Mouse (Mus musculus) heart, embryonic 15.5 days (tissue): ENCODE data around the gene Atp6v0e. TPM values are rescaled to one million over a fixed set of nuclear protein-coding genes. Genes with fewer than 3 reads are reported as not detected.

ENCODE experiments used
- ATAC-seq: fragments of 200-750 bp; cut with Nextera tagmentation; replicated peaks from 2 replicates; pipeline ENCODE4 v1.8.0; 2017; ENCODE audit warnings: low read depth, moderate TSS enrichment; ENCODE audit not compliant: insufficient number of reproducible peaks, insufficient read depth, low FRiP score
- H3K27ac ChIP-seq: fragments of 300-500 bp; sonication (generic); 2 replicates; pipeline ENCODE4 v1.5.1; 2015; ENCODE audit warnings: mild to moderate bottlenecking, inconsistent platforms
- H3K27me3 ChIP-seq: fragments of 300-500 bp; sonication (generic); 2 replicates; pipeline ENCODE4 v1.6.1; 2015; ENCODE audit warnings: inconsistent platforms
- H3K36me3 ChIP-seq: fragments of 300-500 bp; sonication (generic); 2 replicates; pipeline ENCODE4 v1.6.1; 2015; ENCODE audit warnings: mild to moderate bottlenecking, inconsistent platforms
- H3K4me1 ChIP-seq: fragments of 300-500 bp; sonication (generic); replicated peaks from 2 replicates; pipeline ENCODE4 v1.6.1; 2015; ENCODE audit warnings: inconsistent platforms
- H3K4me2 ChIP-seq: fragments of 300-500 bp; sonication (generic); 2 replicates; pipeline ENCODE4 v1.6.1; 2015; ENCODE audit warnings: inconsistent platforms, mild to moderate bottlenecking, moderate library complexity
- H3K4me3 ChIP-seq: fragments of 300-500 bp; sonication (generic); 2 replicates; pipeline ENCODE4 v1.5.1; 2015; ENCODE audit warnings: mild to moderate bottlenecking, inconsistent platforms
- H3K9ac ChIP-seq: fragments of 300-500 bp; sonication (generic); 2 replicates; pipeline ENCODE4 v1.6.1; 2015; ENCODE audit warnings: mild to moderate bottlenecking, inconsistent platforms
- H3K9me3 ChIP-seq: fragments of 300-500 bp; sonication (generic); replicated peaks from 2 replicates; pipeline ENCODE4 v1.6.1; 2016; ENCODE audit warnings: inconsistent platforms
- WGBS: fragments of 180-500 bp; shearing (Covaris S2); methylation state at CpG from one replicate; pipeline ENCODE4 v1.1.7; 2015; ENCODE audit warnings: mixed read lengths; 5-methylcytosine and 5-hydroxymethylcytosine counted together
- polyA plus RNA-seq: library from polyadenylated mRNA; unstranded; fragments of >200 nt; fragmentation: Nextera tagmentation; extraction: Ambion mirVana; gene quantifications from 2 replicates; pipeline ENCODE4 v1.2.1, GENCODE M21; 2015

Atp6v0e gene
- polyA plus RNA-seq, result 197 and 200 TPM in 2 replicates

DNA sequence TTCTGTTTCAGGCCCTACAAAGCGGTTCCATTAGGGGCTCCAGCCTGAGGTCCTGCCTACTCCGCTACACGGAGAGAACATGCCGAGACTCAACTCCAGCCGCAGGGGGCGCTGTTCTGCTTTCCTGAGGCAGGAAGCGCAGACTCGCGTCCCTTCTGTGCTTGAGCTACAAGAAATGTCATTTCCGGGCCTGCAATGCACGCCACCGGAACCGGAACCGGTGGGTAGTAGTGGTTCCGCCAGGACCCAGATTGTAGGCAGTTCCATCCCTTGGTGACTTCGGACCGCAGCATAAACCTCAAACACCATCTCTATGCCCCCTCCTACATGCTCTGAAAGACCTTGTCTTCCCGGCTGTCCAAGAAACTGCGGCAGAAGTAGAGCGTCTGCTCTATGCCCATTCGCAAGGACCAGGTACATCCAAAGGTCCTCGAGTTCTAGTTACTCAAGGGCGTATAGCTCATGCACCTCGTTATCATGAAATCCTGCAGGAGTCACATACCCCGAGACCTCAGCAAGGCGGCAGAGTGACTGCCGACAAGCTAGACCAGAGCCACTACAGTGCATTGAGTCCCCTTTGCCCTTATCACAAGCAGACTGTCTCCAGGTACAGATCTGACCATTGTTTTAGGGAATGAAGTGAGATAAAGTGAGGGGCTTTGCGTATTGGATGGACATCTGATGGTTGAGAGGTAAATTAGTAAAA lies at the start of gene Atp6v0e:
Gene Atp6v0e, plus strand, starts transcription at position 254 of the 706 bp plus-strand sequence.
- Histone ChIP-seq H3K4me3 (peak within 1 kb of the TSS; percentile 71), H3K36me3 (no peaks in the 10 kb centered on the region), H3K4me1 (peaks cover 26% of the 10 kb centered on the region), H3K27me3 (no peaks in the 10 kb centered on the region), H3K27ac (peak within 1 kb of the TSS; percentile 43; the same call in 1 of the 2 replicates), H3K4me2 (peak within 1 kb of the TSS; percentile 80), H3K9me3 (no peaks in the 10 kb centered on the region), H3K9ac (peak within 1 kb of the TSS; percentile 62)
- 2% methylated on average over 28 of the region's 28 CpGs for WGBS
- ATAC-seq, result peak; percentile 87

DNA sequence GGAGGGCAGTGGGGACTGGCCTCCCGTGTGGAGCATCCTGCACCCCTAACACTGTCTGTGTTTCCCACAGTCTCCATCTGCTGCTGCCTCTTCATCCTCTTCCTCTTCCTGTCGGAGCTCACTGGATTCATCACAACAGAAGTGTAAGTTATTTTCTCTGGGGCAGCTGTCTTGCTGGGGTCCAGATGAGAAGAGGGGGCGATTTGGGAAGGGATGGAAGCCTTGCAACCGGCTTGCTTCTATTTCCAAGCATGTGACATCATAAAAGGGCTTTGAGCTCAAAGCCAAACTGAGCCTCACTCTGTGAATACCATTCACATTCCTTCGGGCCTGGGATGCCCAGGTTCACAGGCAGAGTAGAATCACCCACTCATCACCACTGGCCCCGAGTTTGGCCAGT lies 48.7 kb upstream of the Atp6v0e start:
- no peak for ATAC-seq
- peaks cover 5% of the 10 kb centered on the region; the same call in 1 of the 2 replicates for H3K36me3 ChIP-seq
- 56% methylated on average over 6 of the region's 6 CpGs for WGBS
- no peaks in the 10 kb centered on the region for H3K9me3 ChIP-seq
- no peak overlapping the region for H3K4me3 ChIP-seq
- peak overlapping the region; percentile 52 for H3K27ac ChIP-seq
- H3K9ac ChIP-seq, result no peak overlapping the region
- H3K4me1 ChIP-seq, result peaks cover 60% of the 10 kb centered on the region
- no peaks in the 10 kb centered on the region for H3K27me3 ChIP-seq
- no peak overlapping the region for H3K4me2 ChIP-seq

DNA sequence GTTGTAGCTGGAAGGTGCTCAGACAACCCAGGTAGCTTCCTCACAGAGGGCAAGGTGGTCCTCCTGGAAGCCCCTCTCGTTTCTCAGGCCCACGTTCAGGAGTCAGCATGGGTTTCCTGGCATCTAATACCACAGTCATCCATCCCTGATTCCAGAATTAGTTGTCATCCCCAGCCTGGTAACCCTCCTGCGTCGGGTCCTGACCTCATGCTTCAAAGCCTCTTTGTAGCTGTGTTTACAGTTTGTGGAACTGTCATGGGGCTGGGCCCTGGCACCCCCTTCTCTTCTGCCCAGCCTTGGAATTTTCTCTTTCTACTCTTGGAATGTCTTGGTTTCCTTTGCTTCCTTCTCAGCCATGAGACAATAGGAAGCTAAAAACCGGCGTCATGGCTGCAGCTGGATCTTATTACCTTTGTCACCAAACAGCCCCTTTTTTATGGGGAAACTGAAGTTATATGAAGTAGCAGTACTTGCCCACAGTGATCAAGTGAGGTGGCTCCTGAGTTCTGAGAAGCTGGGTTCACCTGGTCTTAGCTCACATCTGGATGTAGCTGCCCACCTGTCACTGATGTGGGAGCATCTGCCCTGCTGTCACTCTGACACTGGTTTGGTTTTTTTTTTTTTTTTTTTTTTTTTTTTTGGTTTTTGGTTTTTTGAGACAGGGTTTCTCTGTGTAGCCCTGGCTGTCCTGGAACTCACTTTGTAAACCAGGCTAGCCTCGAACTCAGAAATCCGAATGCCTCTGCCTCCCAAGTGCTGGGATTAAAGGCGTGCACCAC lies 48.1 kb upstream of the Atp6v0e start:
- Histone ChIP-seq H3K27ac (peak overlapping the region; percentile 52), H3K36me3 (peaks cover 5% of the 10 kb centered on the region; the same call in 1 of the 2 replicates), H3K4me2 (no peak overlapping the region), H3K9ac (0 out of 2 replicates have a peak overlapping the region, but pooled peaks have one; percentile 7), H3K9me3 (no peaks in the 10 kb centered on the region), H3K27me3 (no peaks in the 10 kb centered on the region), H3K4me1 (peaks cover 57% of the 10 kb centered on the region), H3K4me3 (no peak overlapping the region)
- WGBS, result 77% methylated on average over 9 of the region's 9 CpGs
- ATAC-seq, result no peak

DNA sequence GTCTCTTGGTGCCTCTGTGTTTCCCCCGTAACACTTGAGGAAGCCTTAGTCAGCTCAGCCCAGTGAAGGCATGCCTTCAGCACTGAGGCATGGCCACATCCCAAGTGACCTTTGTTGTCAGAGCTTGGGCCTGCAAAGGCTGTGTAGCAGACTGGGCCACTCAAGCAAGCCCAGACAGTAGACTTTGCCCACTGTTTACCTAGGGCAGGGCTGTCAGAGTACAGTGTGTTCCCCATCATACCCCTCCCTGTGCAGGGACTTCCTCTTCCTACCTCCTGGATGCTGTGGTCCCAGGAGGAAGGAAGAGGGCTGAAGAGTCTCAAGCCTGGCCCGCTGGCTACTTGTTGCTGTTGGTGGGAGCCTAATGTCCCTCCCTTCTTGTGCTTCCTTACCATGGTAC lies 46.3 kb upstream of the Atp6v0e start:
- no peak overlapping the region for H3K4me3 ChIP-seq
- peaks cover 48% of the 10 kb centered on the region for H3K4me1 ChIP-seq
- H3K36me3 ChIP-seq, result peaks cover 5% of the 10 kb centered on the region; the same call in 1 of the 2 replicates
- no peak for ATAC-seq
- no peaks in the 10 kb centered on the region for H3K9me3 ChIP-seq
- H3K4me2 ChIP-seq, result no peak overlapping the region
- H3K9ac ChIP-seq, result no peak overlapping the region
- no peaks in the 10 kb centered on the region for H3K27me3 ChIP-seq
- H3K27ac ChIP-seq, result 0 out of 2 replicates have a peak overlapping the region, but pooled peaks have one; percentile 11
- 70% methylated on average over 2 of the region's 2 CpGs for WGBS

DNA sequence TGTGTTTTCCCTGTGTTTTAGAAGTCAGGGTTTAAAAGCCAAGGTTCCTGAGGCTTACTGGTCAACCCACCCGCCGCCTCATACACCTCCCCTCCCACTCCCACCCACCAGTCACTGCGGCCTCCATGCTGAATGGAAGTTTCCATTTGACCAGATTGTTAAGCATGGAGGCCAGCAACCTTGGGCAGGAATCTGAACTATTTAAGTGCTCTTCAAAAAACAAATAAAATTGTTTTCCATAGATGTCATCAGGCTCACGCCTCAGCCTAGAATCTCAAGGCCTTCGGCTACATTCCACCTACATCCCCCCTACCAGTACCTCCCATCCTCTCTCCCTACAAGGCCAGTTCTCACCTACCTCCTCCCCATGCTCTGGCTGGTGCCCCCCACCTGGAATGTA lies 44.5 kb upstream of the Atp6v0e start:
- 72% methylated on average over 5 of the region's 5 CpGs for WGBS
- Histone ChIP-seq H3K9ac (no peak overlapping the region), H3K9me3 (no peaks in the 10 kb centered on the region), H3K4me3 (no peak overlapping the region), H3K4me1 (peaks cover 39% of the 10 kb centered on the region), H3K27ac (no peak overlapping the region), H3K4me2 (no peak overlapping the region), H3K36me3 (peaks cover 5% of the 10 kb centered on the region; the same call in 1 of the 2 replicates), H3K27me3 (no peaks in the 10 kb centered on the region)
- ATAC-seq, result no peak

DNA sequence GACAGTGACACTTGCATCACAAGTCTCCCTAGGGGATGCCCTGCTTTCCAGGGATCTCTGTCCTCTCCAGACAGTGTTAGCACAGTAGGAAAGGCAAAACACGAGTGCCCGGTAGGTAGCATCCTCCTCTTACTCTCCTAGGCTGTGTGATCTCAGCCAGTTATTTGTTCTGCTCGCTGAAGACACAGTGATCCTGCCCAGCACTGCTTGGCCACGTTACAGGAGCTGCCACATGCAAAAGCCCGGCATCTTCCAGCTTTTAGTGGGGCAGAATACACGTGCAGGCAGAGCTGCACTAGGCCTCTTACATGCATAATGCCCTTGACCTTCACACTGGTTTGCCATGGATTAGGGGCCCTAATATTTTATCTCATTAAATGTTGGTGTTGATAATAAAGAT lies 43.5 kb upstream of the Atp6v0e start:
- 80% methylated on average over 6 of the region's 6 CpGs for WGBS
- no peak for ATAC-seq
- H3K4me1 ChIP-seq, result peaks cover 29% of the 10 kb centered on the region
- H3K27me3 ChIP-seq, result no peaks in the 10 kb centered on the region
- no peak overlapping the region for H3K4me2 ChIP-seq
- H3K27ac ChIP-seq, result no peak overlapping the region
- no peak overlapping the region for H3K9ac ChIP-seq
- H3K9me3 ChIP-seq, result no peaks in the 10 kb centered on the region
- no peak overlapping the region for H3K4me3 ChIP-seq
- H3K36me3 ChIP-seq, result peaks cover 9% of the 10 kb centered on the region; the same call in 1 of the 2 replicates

DNA sequence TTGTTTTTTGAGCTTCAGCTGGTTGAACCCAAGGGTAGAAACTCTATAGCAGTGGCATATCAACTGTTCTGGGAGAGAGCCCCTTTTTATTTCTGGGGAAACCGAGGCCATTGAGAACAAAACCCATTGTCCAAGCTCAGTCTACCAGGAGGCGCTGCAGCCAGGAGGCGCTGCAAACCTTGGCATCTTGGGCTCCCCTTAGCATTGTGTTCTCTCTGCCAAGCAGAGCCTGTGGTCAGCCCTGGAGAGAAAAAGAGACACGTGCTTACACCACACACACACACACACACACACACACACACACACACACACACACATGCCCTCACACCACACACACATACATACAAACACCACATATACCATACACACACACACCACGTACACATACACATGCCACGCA lies 42.7 kb upstream of the Atp6v0e start:
- H3K9me3 ChIP-seq, result no peaks in the 10 kb centered on the region
- no peaks in the 10 kb centered on the region for H3K27me3 ChIP-seq
- ATAC-seq, result no peak
- H3K9ac ChIP-seq, result no peak overlapping the region
- peaks cover 16% of the 10 kb centered on the region; the same call in 1 of the 2 replicates for H3K36me3 ChIP-seq
- H3K4me1 ChIP-seq, result peaks cover 26% of the 10 kb centered on the region
- H3K27ac ChIP-seq, result peak overlapping the region; percentile 56
- 88% methylated on average over 6 of the region's 6 CpGs for WGBS
- no peak overlapping the region for H3K4me2 ChIP-seq
- no peak overlapping the region for H3K4me3 ChIP-seq

DNA sequence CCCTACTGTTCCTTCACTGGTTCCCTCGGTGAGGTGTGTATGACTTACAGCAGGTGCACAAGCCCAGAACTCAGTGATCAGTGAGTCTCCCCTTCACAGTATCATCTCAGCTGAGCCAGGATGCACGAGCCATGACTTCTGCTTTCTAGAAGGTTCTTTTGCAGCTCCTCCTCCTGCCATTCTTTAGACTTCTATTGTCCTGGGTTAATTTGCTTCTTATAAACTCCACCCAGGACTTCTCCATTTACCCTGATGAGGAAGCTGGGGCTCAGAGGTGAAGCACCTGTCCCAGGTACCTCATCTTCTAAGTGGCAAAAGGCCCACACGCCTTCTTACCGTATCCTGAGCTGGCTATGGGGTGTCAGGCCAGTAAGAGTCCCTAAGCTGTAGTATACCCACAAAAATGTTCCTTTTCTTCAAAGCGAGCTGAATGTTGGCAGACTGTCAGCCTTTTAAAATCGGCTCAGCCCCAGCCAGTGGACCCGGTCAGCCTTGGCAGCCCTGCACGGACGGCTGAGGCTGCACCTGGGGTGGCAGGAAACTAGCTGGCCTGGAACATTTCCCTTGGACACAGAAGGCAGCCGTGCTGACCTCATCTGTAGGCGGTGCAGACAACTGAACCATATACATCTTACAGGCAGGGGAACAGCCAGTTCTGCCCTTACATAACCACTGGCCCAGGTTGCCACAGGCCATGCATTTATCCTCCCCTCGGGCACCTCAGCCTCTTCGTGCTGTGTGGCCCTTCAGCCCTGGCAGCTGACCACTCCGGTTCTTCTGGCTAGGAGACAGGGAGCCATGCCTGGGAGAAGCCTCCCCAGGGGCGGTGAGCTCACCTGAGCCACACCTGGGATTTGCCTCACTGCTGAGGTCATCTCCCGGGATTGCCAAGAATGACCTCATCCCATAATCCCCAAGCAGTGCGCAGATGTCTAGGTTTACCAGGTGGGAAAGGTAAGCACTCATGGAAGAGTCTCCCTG lies 42.0 kb upstream of the Atp6v0e start:
- no peaks in the 10 kb centered on the region for H3K27me3 ChIP-seq
- peaks cover 24% of the 10 kb centered on the region; the same call in 1 of the 2 replicates for H3K36me3 ChIP-seq
- no peak overlapping the region for H3K4me2 ChIP-seq
- H3K4me1 ChIP-seq, result peaks cover 26% of the 10 kb centered on the region
- WGBS, result 77% methylated on average over 17 of the region's 17 CpGs
- no peak overlapping the region for H3K9ac ChIP-seq
- peak; percentile 57 for ATAC-seq
- H3K4me3 ChIP-seq, result no peak overlapping the region
- H3K27ac ChIP-seq, result peak overlapping the region; percentile 56
- no peaks in the 10 kb centered on the region for H3K9me3 ChIP-seq

DNA sequence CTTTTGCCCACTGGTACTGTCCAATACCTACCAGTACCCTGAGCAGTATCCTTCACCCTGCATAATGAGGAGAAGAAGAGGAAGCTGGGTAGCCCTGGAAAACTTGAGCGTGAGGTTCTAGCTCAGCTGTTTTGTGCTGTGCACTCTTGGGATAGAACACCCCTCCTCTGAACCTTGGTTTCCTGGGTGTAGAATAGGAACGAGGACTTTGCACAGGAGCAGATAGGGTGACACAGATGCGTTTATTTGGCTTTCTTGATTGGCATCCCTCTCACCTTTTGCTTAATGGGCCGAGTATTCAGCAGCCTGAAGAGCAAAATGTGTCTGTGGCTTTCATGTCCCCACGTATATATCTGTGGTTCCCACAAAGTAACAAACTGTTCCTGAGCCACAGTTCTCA lies 41.1 kb upstream of the Atp6v0e start:
- ATAC-seq, result no peak
- Histone ChIP-seq H3K9ac (no peak overlapping the region), H3K27me3 (no peaks in the 10 kb centered on the region), H3K4me3 (no peak overlapping the region), H3K27ac (peak overlapping the region; percentile 47), H3K4me2 (no peak overlapping the region), H3K36me3 (peaks cover 28% of the 10 kb centered on the region; the same call in 1 of the 2 replicates), H3K4me1 (peaks cover 20% of the 10 kb centered on the region), H3K9me3 (no peaks in the 10 kb centered on the region)
- 83% methylated on average over 5 of the region's 5 CpGs for WGBS

DNA sequence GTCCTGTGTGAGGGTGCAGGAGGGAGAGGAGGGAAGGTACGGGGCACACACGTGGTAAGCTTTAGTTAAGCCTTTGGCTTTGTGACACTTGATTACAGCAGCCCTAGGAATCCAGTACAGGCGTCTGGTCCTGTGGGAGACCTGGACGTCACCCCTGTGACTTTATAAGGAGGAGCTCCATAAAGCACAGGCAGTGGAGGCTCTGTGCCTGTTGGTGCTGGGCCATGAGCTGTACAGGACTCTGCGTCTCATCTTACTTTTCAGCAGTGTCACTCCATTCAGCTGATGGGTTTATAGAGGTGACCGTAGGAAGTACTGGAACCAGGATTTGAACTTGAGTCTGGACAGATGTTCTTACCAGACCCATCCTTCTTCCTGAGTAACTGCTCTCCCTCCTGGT lies 39.0 kb upstream of the Atp6v0e start:
- no peak overlapping the region for H3K4me2 ChIP-seq
- no peaks in the 10 kb centered on the region for H3K27me3 ChIP-seq
- no peak overlapping the region for H3K9ac ChIP-seq
- peaks cover 27% of the 10 kb centered on the region; the same call in 1 of the 2 replicates for H3K36me3 ChIP-seq
- no peak overlapping the region for H3K4me3 ChIP-seq
- no peak overlapping the region for H3K27ac ChIP-seq
- WGBS, result 73% methylated on average over 6 of the region's 6 CpGs
- no peaks in the 10 kb centered on the region for H3K9me3 ChIP-seq
- peaks cover 13% of the 10 kb centered on the region for H3K4me1 ChIP-seq
- ATAC-seq, result no peak; the same call in 1 of the 2 replicates
